Mouse (Mus musculus): ENCODE measurements around the gene Ric3. TPM values are rescaled to one million over a fixed set of nuclear protein-coding genes. Genes with fewer than 3 reads are reported as not detected.

The Ric3 gene
- polyA plus RNA-seq, 1 experiment from 2014 or later: 1.1 TPM

- Histone ChIP-seq H3K27me3 (replicated peaks) (no peaks in the 10 kb centered on the region), H3K4me3 (no peak overlapping the region), H3K9me3 (replicated peaks) (no peaks in the 10 kb centered on the region), H3K4me2 (no peak overlapping the region), H3K9ac (no peak overlapping the region), H3K27ac (no peak overlapping the region), H3K36me3 (no peaks in the 10 kb centered on the region), H3K4me1 (no peaks in the 10 kb centered on the region)
- WGBS (ENCODE audit: insufficient replicate concordance): 47% methylated on average over 2 of the region's 3 CpGs
- ATAC-seq: no peak
Measured at GRCm38 (mm10) chr7:108985934-108986708, 97.0 kb downstream of the Ric3 start.

Other genes with a start within 250 kb of the Ric3 start
- not detected in 2 replicates for gene Olfr516, start 232.8 kb downstream of the Ric3 start, polyA plus RNA-seq (2016; fragmentation: Nextera tagmentation; extraction: Ambion mirVana)
- gene Olfr517, start 211.0 kb downstream of the Ric3 start, polyA plus RNA-seq (2016; fragmentation: Nextera tagmentation; extraction: Ambion mirVana): not detected in 2 replicates
- gene Olfr518, start 198.3 kb downstream of the Ric3 start, polyA plus RNA-seq (2016; fragmentation: Nextera tagmentation; extraction: Ambion mirVana): not detected in 2 replicates
- not detected in 2 replicates for gene Olfr519, start 188.9 kb downstream of the Ric3 start, polyA plus RNA-seq (2016; fragmentation: Nextera tagmentation; extraction: Ambion mirVana)
- gene Nlrp10, start 153.2 kb downstream of the Ric3 start, polyA plus RNA-seq (2016; fragmentation: Nextera tagmentation; extraction: Ambion mirVana): 0.08 and 0.10 TPM in 2 replicates
- 60.3 and 61.3 TPM in 2 replicates for gene Eif3f, start 148.9 kb downstream of the Ric3 start, polyA plus RNA-seq (2016; fragmentation: Nextera tagmentation; extraction: Ambion mirVana)
- gene Tub, start 133.0 kb downstream of the Ric3 start, polyA plus RNA-seq (2016; fragmentation: Nextera tagmentation; extraction: Ambion mirVana): 0.04 and 0.19 TPM in 2 replicates
- 1.7 and 1.8 TPM in 2 replicates for gene Lmo1, start 91.9 kb upstream of the Ric3 start, polyA plus RNA-seq (2016; fragmentation: Nextera tagmentation; extraction: Ambion mirVana)

Data from liver, embryonic 12.5 days (tissue).